Mouse (Mus musculus) layer of hippocampus, adult 9-11 months (tissue): ENCODE measurements around the gene Ctsd.
"Not testable (repeated sequence)": the region's sequence is repeated elsewhere in the genome, so short reads cannot be mapped to it uniquely, and the experiment has no call there.

ENCODE experiments used
- DNase-seq: peaks from one replicate; pipeline ENCODE4 v3.0.0; 2022

The Ctsd gene

DNA sequence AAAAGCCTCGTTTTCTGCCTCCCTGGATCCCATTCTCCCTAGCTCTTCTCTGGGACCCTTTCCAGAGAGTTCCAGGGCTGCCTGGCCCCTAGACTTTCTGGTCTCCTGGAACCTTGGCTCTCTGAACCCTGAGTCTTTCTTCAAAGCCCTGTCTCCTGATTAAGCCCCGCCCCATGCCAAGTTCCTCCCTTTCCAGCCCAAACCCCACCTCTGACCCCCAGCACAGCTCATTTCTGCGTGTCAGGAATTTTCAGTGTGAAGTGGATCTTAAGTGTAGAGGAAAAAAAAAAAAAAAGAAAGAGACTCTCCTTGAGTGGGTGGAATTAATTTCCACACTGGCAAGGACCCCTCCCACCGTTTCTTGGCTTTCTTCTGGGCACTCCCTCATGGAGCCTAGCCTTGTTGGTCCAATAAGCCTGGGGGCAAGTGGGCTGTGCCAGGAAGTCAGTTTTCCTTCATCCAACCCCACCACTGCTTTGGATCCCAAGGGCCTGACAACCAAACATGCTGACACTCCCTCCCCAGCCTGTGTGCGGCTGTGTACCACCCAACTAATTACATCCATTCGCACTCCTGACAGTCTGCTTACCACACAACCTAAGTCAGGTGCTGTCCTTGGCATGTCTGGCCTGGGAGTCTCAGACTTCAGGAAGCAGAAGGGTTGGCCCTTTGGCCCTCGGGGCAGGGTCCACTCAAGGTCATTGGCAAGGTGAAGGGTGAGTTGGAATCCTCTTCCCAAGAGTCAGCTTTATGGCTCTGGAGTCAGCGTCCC lies 14.0 kb downstream of the Ctsd start, which contains the start of gene Ifitm10:
Gene Ifitm10 (minus strand): TSS at position 113 of the 772 bp plus-strand sequence.
- no peak for DNase-seq

DNA sequence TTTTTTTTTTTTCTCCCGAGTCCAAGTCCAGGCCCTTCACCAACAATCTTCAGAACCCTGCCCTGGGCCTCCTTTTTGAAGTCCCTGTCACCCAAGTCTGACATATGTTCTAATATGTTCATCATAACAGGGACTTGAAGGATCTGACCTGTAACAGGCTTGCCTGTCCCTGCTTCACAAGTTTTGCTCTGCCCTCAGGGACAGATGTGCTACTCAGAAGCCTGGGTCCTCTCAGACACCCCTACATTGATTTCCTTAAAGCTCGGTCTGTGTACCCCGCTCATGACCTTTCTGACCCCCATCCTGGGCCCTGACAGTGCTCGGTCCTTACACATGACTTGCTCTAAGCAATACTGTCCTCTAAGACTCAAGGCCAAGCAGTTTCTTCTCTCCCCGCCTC lies 14.8 kb downstream of the Ctsd start:
- no peak for DNase-seq

DNA sequence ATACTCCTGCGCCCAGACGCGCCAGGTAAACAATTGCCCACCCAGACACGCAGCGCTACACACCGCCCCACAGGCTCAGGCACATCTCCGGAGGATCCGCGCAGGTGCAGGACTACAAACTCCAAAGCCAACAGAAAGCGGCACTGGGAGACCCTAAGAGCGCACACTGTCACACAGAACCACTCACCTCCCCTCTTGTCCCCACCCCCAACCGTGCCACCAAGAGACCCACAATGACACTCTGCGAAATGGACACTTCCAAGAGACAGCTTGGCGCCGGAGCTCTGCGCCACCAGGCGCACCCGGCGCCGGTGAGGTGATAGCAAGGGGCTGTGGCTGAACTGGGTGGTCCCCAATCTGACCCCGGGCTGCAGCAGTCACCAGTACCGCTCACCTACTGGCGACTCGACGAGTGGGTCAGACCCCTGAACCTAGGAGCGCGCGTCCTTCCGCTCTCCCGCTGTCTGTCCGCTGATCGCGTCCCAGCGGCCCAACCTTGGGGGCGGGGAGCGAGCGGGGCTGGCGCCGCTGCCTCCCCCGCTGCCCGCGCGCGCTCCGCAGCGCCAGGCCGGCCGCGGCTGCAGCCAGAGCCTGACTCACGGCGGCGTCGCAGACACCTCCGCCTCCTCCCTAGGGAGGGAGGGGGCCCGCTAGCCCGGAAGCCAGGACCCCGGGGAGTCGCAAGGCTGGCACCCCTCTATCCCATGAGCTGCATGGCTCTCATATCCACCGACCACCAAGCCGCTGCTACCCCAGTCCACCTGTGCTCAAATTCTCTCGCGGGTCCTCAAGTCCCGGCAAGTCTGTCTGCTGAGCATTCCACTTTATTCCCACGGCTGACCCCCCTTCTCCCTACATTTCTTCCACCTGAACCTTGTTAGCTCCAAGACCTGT lies 15.8 kb downstream of the Ctsd start:
- DNase-seq, result no peak

DNA sequence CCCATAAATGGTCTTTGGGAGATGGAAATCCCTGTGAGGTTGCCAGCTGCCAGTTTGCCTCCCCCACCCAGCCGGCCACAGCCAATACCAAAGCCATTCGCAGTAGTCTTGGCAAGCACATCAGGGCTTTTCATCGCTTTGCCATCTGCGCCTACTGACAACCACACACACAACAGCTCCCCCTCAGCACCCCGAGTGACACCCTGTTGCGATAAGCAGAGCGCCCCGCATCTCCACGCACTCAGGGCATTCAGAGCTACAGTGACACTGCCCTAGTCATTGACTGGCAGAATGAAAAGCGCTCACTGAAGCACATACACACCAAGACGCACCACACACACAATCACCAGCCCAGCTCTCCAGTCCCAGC lies 16.5 kb downstream of the Ctsd start:
- peak; percentile 90 for DNase-seq

DNA sequence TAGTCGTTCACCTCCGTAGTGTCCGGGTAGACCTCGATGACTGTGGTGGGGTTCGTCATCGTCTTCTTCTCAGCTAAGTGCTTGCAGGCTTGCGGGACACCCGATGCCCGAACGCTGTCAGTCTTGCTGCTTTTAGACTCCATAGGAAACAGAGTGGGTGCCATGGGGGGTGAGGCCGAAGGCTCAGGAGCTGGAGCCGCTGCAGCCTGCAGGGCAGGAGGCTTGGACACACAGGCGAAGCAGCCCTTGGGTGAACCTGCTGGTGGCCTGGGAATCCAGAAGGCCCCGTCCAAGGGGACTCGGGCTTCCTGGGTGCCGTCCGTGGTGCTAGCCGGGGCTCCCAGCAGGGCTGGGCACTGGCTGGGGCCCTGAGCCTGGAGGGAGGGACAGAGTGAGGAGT lies 16.9 kb downstream of the Ctsd start:
- DNase-seq, result no peak

DNA sequence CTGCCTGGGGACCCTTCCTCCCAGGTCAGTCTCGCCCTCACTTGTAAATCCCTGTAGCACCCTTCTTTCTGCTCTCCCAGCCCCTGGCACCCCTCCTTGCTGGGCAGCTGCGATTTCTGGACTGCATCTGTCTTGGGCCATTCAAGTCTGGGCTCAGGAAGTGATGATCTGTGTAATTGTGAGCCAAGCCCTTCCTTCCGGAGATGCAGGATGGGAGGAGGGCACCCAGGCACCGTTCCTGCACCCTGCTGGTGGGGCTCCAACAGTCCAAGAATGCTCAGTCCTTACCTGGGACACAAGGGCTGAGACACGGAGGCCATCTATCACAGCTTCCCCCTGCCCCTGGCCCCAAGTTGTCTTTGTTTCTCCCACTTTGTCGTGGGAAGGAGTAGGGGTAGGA lies 18.0 kb downstream of the Ctsd start:
- no peak for DNase-seq

DNA sequence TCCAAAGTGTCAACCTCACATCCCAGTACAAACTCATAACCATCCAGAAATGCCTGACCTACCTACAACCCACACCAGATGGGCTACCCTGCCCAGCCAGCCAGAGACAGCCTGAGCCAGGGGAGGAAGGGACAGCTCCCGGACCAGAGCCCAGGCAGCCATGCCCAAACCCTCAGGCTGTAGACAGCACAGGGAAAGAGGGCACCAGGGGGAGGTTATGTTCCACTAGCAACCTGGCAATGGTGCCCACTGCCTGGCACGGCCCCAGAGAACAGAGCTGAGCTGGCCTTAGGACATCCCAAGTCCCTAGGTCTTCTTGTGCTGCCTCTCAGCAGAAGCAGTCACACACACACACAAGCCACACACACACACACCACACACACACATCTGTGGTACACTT lies 19.0 kb downstream of the Ctsd start:
- DNase-seq, result no peak

DNA sequence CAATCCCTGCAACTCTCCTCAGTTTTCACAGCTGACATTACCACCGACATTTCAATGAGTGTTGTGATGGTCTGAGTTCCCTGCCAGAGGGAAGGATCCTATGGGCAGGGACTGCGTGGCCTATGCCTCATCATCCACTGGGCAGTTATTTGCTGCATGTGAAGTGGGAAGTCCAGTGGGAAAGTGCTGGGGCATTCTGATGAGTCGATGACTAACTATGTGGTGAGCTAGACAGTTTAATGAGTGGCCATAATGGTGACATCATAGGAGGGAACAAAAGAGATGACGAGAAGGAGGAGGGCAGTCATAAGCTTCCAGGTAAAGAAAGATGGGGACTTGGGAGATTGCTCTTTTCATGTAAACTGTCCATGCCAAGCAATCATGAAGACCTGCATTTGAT lies 24.7 kb downstream of the Ctsd start:
- no peak for DNase-seq

DNA sequence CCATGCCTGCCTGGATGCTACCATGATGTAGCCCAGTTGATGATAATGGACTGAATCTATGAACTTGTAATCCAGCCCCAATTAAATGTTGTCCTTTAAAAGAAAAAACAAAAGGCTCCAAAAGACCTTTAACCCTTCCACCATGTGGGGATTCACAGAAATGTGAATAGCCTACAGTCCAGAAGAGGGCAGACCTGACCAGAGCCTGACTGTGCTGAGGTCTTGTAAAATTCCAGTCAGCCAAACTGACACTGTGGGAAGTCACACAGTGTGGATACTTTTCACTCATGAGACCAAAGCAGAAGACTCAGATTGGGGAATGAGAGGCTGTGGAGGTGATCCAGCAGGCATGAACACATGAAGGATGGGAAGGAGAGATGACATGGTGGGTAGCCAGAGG lies 27.1 kb downstream of the Ctsd start:
- DNase-seq, result no peak

DNA sequence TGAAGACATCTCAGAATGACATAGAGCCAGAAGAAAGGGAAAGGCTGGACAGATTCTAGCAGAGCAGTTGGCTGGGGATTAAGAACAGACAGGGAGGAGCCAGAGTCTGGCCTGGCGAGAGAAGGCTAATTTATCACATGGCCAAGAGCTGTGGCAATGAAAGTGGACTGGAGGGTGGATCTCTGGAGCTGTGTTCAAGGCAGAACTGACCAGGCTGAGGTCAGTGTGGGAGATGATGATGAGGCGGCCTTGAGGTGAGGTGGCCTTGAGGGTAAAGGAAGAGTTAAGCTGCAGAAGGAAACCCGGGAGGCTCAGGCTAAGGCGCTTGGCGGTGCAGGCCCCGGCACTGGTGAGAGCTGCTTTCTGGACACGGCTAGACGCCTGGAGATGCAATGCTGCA lies 28.7 kb downstream of the Ctsd start:
- no peak for DNase-seq

DNA sequence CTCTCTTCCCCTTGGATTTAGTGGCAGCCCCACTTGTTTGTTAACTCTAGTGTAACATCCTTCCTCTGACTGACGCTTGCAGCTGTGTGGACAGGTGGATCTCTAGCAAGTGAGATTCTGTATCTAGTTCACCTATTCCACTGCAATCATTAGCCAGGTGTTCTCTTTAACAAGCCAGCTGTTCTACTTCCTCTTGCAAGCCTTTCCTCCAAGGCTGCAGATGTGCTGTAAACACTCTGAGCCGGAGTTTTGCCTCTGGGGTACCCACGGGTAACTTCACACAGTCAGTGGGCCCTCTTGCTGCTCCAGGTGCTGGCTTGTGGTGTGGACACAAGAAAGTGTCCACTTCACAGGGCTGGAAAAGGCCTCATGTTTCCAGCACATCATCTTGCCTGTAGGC lies 30.3 kb downstream of the Ctsd start:
- no peak for DNase-seq

DNA sequence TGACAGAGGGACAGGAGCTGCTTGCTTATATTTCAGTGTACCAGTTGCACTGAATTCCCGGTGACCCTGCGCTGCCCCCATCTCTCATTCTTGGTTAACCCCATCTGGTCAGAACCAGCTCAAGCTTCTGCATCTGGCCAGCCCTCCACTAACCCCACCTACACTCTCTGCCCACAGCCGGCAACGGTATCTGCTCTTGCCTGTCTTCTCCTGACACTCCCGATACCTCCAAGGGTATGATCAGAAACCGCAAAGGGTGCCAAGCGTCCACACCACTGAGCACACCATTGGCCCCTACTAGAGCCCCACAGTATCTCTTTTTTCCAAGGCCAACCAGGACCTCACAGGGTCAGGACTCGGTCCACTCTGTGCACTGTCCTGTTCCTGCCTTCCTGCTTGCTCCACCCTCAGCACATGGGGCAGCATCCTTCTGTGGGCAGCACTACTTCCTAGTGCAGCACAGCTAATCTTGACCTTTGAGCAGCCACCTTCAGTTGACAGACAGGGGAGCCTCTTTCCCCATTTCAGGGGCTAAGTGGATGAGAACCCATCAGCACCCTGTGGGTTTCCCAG lies 33.1 kb downstream of the Ctsd start:
- DNase-seq, result no peak

DNA sequence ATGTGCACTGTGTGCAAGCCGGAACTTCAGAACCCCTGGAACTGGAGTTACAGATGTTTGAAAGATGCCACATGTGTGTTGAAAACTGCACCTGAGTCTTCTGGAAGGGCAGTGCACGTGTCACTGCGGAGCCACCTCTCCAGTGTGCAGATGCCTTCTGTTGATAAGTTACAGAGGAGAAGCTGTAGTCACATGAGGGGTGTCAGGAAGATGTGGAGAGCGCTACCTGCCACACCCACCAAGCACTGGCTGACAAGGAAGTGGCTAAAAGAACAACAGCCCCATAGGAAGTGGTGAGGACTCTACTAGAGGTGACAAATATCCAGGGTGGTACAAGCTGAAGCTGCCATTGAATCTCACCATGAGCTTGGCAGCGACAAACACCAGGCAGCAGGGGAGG lies 34.0 kb downstream of the Ctsd start:
- no peak for DNase-seq

DNA sequence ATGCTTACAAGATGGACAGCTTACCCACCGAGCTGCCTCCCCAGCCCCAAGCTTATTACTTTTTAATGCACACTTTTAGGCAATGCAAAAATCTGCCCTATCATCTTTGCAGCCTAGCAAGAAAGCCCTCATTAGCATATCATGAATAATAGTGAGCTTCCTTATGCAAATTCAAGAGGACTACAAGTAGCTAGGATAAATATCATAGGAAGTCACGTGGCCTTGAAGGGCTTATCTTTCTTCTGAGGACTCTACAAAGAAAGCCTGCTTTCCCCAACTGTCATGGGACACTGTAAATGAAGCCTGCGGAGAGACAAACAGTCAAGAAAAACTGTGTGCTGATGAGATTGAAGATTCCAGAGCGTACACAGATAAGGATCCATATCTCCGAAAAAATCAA lies 36.3 kb downstream of the Ctsd start:
- no peak for DNase-seq

DNA sequence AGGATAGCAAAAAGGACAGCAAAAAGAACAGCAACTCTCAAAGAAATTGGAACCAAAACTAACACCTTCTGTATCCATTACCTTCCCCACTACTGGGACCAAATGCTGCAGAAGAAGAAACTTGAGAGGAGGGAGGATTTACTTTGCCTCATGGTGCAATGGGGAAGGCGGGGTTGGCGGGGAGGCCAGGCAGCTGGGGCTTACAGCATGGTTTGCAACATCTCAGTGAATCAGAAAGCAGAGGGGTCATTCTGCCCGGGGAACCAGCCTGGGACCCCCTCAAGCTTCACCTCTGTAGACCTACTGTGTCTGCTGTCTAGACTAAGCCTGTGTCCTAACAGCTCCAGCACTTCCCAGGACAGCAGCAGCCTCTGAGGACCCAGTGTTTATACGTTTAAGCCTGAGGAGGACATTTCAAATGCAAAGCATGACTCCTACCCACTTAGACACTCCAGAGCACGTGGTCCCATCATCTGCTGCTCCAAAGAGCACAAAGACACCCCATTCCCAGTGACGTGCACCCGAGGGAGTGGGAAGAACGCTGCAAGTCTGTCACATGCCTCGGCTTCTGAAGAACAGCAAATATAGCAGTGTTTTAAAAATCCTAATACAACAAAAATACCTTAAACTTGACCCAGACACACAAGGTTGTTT lies 38.4 kb downstream of the Ctsd start:
- peak; percentile 78 for DNase-seq

DNA sequence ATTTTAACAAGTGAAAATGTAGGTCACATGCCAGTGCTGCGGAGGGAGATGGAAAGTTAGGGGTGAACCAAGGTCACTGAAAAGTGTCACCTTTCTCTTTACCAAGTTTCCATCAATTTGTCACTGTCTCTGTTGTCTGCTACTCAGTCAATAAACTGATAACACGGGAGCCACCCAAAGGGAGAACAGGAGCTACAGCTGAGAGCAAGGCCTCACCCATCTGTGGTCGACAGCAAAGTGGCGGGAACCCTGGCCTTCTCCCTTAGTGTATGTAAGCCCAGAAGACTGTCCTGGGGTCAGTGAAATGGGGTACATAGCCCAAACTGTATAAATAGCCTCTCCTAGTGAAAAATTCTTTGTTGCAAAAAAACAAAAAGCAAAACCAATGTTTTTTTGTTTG lies 40.3 kb downstream of the Ctsd start:
- no peak for DNase-seq

DNA sequence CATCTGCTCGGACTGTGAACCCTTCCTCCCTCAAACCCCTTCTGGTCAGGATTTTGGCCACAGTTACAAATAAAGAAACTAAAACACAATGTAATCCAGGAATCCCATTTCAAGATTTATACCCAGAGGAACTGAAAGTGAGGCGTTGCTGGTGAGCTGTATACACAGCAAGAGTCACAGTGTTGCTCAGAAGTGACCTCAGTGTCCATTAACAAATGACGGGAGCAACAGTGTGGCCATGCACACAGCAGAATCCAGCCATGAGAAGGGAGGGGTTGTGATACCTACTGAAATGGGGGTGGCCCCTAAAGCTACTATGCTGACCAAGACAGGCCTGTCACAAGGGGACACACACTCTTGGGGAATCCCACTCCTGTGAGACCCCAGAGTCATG lies 45.6 kb downstream of the Ctsd start:
- no peak for DNase-seq

DNA sequence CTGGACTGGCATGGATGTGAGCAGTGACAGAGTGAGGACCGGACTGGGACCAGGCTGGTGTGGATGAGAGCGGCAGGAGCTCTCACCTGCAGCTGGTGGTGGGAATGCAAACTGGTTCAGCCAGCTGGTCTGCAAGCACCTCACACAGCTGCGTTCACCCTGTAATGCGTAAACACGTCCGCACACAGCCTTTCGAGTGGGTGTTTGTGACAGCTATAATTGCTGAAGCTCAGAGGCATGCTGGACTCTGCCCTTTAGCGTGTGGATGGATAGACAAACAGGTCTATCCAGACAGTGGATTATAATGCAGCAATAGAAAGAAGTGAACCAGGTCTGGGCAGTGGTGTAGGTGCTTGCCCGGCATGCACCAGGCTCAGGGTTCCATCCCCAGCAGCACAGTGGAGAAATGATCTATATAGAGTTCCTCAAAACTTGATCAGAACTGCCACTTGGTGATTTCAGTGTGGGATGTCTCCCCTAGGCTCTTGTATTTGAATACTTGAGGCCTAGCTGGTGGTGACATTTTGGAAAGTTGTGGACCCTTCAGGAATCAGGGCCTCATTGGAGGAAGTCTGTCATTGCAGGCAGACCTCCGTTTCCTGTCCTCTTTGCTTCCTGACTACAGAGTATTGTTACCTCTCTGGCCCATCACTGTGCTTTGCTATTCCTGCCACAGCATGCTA lies 46.1 kb downstream of the Ctsd start:
- no peak for DNase-seq

DNA sequence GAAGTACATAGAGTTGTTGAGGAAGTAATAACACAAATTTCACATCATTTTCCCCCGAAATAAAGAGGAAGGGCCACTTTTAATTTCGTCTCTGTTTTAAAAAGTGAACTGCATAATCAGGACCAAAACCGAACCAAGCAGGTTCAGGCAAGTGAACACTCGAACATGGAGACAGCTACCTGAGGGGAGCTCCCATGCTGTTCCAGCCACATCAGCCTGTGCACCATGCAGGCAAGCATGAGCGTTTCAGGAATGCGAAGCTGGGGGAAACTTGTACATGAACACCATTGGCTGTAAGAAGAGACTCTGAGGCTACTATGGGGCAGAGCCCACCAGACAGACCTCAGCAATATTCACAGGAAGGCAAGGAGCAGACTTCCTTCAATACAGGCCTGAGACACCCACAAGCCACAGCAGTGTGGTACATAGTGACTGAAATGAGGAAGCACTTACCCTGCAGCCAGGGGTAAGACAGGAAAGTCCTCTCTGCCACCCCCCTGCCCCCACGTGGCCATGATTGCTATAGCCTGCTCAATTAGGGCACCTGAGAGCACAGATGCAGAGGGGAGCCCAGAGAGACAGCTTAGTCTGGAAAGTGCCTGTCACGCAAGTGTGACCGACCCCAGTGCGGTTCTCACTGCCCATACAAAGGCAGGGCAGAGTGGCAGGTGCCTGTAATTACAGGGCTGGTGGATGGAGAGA lies 47.4 kb downstream of the Ctsd start:
- peak; percentile 83 for DNase-seq

DNA sequence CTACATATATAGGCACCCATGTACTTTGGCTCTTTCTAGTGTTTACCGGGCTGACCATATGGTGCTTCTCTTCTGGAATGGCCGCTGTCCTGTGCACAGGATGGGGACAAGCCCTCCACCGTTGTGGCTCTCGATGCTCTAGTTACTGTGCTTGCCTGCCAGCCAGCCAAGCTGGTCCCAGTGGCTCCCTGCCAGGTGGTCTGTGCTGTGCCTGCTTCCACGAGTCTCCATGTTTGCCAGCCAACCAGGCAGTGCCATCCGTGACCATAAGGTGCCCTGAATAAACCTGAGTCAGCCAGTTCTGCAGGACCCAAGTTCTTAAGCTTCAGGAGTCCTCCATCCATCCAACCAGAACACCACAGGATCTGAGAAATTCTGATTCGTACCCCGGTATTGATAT lies 52.7 kb downstream of the Ctsd start:
- DNase-seq, result no peak

DNA sequence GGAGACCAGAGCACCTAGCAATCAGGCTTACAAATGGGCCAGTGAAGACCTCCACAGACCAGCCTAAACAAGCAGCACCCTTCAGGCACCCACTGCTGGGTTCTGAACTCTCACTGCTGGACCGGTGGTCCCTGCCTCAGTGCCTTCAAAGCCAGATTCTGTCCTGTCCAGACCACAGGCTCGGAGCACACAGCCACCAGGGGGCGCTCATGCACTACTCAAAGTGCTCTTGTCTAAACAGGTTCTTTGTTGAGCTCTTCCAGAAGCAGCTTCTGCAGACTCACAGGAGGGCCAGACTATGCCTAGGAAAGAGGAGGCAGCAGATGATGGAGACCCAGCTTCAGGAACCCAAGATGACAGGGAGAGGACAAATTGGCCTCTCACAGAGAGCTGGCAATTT lies 53.6 kb downstream of the Ctsd start:
- peak; percentile 86 for DNase-seq

DNA sequence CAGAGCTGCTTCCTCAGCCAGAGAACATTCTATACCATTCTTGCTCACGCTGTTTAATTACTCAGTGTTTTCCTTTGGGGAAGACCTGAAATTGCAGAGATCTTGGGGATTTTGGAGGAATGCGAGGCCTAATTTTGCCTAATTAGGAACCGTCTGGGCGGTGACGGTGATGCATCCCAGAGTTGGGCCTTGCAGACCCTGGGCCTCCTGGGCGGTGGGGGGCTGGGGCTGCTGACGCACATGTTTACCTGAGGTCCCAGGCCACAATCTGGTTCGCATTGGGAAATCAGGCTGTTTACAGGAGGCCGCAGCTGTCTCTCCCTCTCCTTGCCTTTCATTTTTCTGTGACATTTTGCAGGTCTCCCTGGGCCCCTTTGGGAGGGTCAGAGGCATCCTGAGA lies 55.1 kb downstream of the Ctsd start:
- not testable (repeated sequence) for DNase-seq
